19 mouse cellular contexts compared by ENCODE assay signal in genomic region chr10:118035035-118035434, GRCm38 (mm10).
A peak's percentile ranks its signal among the peaks of the same experiment; 100 is the strongest.
DNase-seq lines count a peak whose midpoint lies in the region; ATAC-seq and TF ChIP-seq lines count a peak whose summit lies in the region.
"Had no signal": no experiment of that assay in that cellular context is flagged by ENCODE, and none has a peak within 500 bp of the region (broad histone marks: within the 10 kb centered on the region; RNA-seq: fewer than 3 reads in every experiment).

No protein-coding gene starts in this region.

- 82% methylated on average over 13 of the region's 13 CpGs for whole genome bisulfite sequencing in midbrain, postnatal 0 days
- 90% methylated on average over 13 of the region's 13 CpGs for WGBS in midbrain, embryonic 15.5 days

- no peaks in the 10 kb centered on the region for H3K9me3 ChIP-seq in midbrain, postnatal 0 days (ENCODE audit: low read length)
- H3K9me3 ChIP-seq in midbrain, embryonic 15.5 days = no peaks in the 10 kb centered on the region
- H3K9me3 ChIP-seq: embryonic facial prominence, embryonic 13.5 days; hindbrain, embryonic 15.5 days; limb, embryonic 12.5 days had no signal

- H3K36me3 ChIP-seq in midbrain, postnatal 0 days (ENCODE audit: insufficient read depth, low read length) = no peaks in the 10 kb centered on the region
- H3K36me3 ChIP-seq in midbrain, embryonic 15.5 days (replicated peaks) = no peaks in the 10 kb centered on the region
- H3K36me3 ChIP-seq: embryonic facial prominence, embryonic 13.5 days; hindbrain, embryonic 15.5 days; limb, embryonic 12.5 days had no signal

- no peak overlapping the region for H3K4me3 ChIP-seq in left cerebral cortex, adult 2 months
- no peak overlapping the region for H3K4me3 ChIP-seq in midbrain, postnatal 0 days (ENCODE audit: low read depth, low read length)
- no peak overlapping the region for H3K4me3 ChIP-seq in midbrain, embryonic 15.5 days
- no peak overlapping the region for H3K4me3 ChIP-seq in cortical plate, adult 2 months (ENCODE audit: insufficient read depth, low read length)
- H3K4me3 ChIP-seq: embryonic facial prominence, embryonic 13.5 days; gastrocnemius, adult 2 months; hindbrain, embryonic 15.5 days; limb, embryonic 12.5 days had no signal

- no peaks in the 10 kb centered on the region for H3K27me3 ChIP-seq in midbrain, postnatal 0 days (ENCODE audit: insufficient read depth, low read length)
- no peaks in the 10 kb centered on the region for H3K27me3 ChIP-seq in midbrain, embryonic 15.5 days (replicated peaks)
- H3K27me3 ChIP-seq: embryonic facial prominence, embryonic 13.5 days; hindbrain, embryonic 15.5 days; limb, embryonic 12.5 days had no signal

- intact Hi-C loops in heart, postnatal 14 days (cut with DNase I) = no loop called here
- intact Hi-C loops in left cerebral cortex, adult 2 months (cut with DNase I) = no loop called here
- intact Hi-C loops in left cerebral cortex, postnatal 14 days (cut with DNase I) = no loop called here

- TF ChIP-seq POLR2A in cortical plate, adult 2 months (IDR thresholded peaks at IDR 0.05; ENCODE audit: extremely low read depth, insufficient read depth, low read length) = no peak

- no peak overlapping the region for H3K27ac ChIP-seq in left cerebral cortex, adult 2 months
- no peak overlapping the region for H3K27ac ChIP-seq in midbrain, postnatal 0 days (ENCODE audit: low read depth, low read length)
- no peak overlapping the region for H3K27ac ChIP-seq in midbrain, embryonic 15.5 days
- no peak overlapping the region for H3K27ac ChIP-seq in cortical plate, adult 2 months (ENCODE audit: insufficient read depth, low read length)
- H3K27ac ChIP-seq: embryonic facial prominence, embryonic 13.5 days; gastrocnemius, adult 2 months; hindbrain, embryonic 15.5 days; limb, embryonic 12.5 days had no signal

- no peak for ATAC-seq in midbrain, postnatal 0 days (ENCODE audit: low FRiP score)
- ATAC-seq in midbrain, embryonic 15.5 days (replicated peaks) = no peak

- no peak overlapping the region for H3K4me2 ChIP-seq in midbrain, postnatal 0 days (ENCODE audit: low read depth, low read length, poor library complexity, severe bottlenecking)
- H3K4me2 ChIP-seq in midbrain, embryonic 15.5 days = no peak overlapping the region
- H3K4me2 ChIP-seq: embryonic facial prominence, embryonic 13.5 days; hindbrain, embryonic 15.5 days; limb, embryonic 12.5 days had no signal

- peak; percentile 24 for TF ChIP-seq CTCF in left cerebral cortex, adult 2 months (IDR thresholded peaks at IDR 0.05)
- TF ChIP-seq CTCF in midbrain, postnatal 0 days (IDR thresholded peaks at IDR 0.05) = peak; percentile 45
- 0 out of 2 replicates have a peak, but pooled peaks have one; percentile 16 for TF ChIP-seq CTCF in cortical plate, adult 2 months (IDR thresholded peaks at IDR 0.05; ENCODE audit: extremely low read depth, insufficient read depth, low read length)

- DNase-seq in heart, adult 11 months = peak; percentile 44
- no peak for DNase-seq in heart, postnatal 14 days
- no peak for DNase-seq in left cerebral cortex, adult 2 months (ENCODE audit: extremely low spot score in 1 of 2, low spot score in 2 of 2)
- DNase-seq in left cerebral cortex, postnatal 14 days (ENCODE audit: low spot score in 2 of 2) = no peak
- no peak for DNase-seq in midbrain, postnatal 0 days (ENCODE audit: low spot score)
- no peak for DNase-seq in adrenal gland, adult 2 months
- DNase-seq: adrenal gland, adult 8-10 months; cerebellum, adult 11-12 months; cerebellum, postnatal 36 days; gastrocnemius, adult 2 months; heart, adult 18-20 months; heart, postnatal 10 days; layer of hippocampus, postnatal 36 days; right cerebral cortex, adult 18-20 months had no signal

- no peak overlapping the region for H3K9ac ChIP-seq in midbrain, postnatal 0 days (replicated peaks; ENCODE audit: low read length, poor library complexity, severe bottlenecking)
- no peak overlapping the region for H3K9ac ChIP-seq in midbrain, embryonic 15.5 days
- H3K9ac ChIP-seq: embryonic facial prominence, embryonic 13.5 days; hindbrain, embryonic 15.5 days; limb, embryonic 12.5 days had no signal

- H3K4me1 ChIP-seq in midbrain, postnatal 0 days (ENCODE audit: insufficient read depth, low read length) = no peaks in the 10 kb centered on the region
- H3K4me1 ChIP-seq in midbrain, embryonic 15.5 days = no peaks in the 10 kb centered on the region
- no peaks in the 10 kb centered on the region for H3K4me1 ChIP-seq in cortical plate, adult 2 months (ENCODE audit: control insufficient read depth, insufficient read depth, low read length)
- H3K4me1 ChIP-seq: embryonic facial prominence, embryonic 13.5 days; hindbrain, embryonic 15.5 days; limb, embryonic 12.5 days had no signal
